Mouse (Mus musculus) embryonic facial prominence, embryonic 10.5 days (tissue): ENCODE measurements at regions not wholly inside any gene's neighbourhood (a gene's known extent, or its start where the extent isn't known, plus 50 kb on each side); places are given as distances from the start of the nearest gene placed in this dataset.

Experiments
- DNase-seq: peaks from one replicate; pipeline ENCODE4 v3.0.0-alpha.2; 2017; ENCODE audit warnings: low spot score
- H3K27ac ChIP-seq: fragments of 300-500 bp; sonication (generic); replicated peaks from 2 replicates; pipeline ENCODE4 v1.5.1; 2016; ENCODE audit warnings: mild to moderate bottlenecking
- H3K27me3 ChIP-seq: fragments of 300-500 bp; sonication (generic); replicated peaks from 2 replicates; pipeline ENCODE4 v1.6.1; 2016; ENCODE audit warnings: low read depth, mild to moderate bottlenecking; ENCODE audit not compliant: poor library complexity, severe bottlenecking
- H3K36me3 ChIP-seq: fragments of 300-500 bp; sonication (generic); replicated peaks from 2 replicates; pipeline ENCODE4 v1.6.1; 2016; ENCODE audit warnings: mild to moderate bottlenecking, moderate library complexity
- H3K4me1 ChIP-seq: fragments of 300-500 bp; sonication (generic); 2 replicates; pipeline ENCODE4 v1.6.1; 2016
- H3K4me3 ChIP-seq: fragments of 300-500 bp; sonication (generic); 2 replicates; pipeline ENCODE4 v1.5.1; 2016; ENCODE audit warnings: mild to moderate bottlenecking, moderate library complexity
- H3K9me3 ChIP-seq: fragments of 300-500 bp; sonication (generic); 2 replicates; pipeline ENCODE4 v1.6.1; 2016; ENCODE audit warnings: mild to moderate bottlenecking
- WGBS: fragments of 180-500 bp; shearing (Covaris S2); methylation state at CpG from one replicate; pipeline ENCODE4 v1.1.7; 2016; 5-methylcytosine and 5-hydroxymethylcytosine counted together

- no peaks in the 10 kb centered on the region for H3K36me3 ChIP-seq
- H3K27me3 ChIP-seq: no peaks in the 10 kb centered on the region
- H3K9me3 ChIP-seq: no peaks in the 10 kb centered on the region
- no peak for DNase-seq
- no peak overlapping the region for H3K27ac ChIP-seq
- no peak overlapping the region for H3K4me3 ChIP-seq
- peaks cover 5% of the 10 kb centered on the region; the same call in 1 of the 2 replicates for H3K4me1 ChIP-seq
- 72% methylated on average over 3 of the region's 3 CpGs for WGBS
Observed at GRCm38 (mm10) chr3:60884027-60884426, 118.6 kb upstream of the P2ry1 start.

GRCm38 (mm10) chr3:60889191-60889861 lies 113.3 kb upstream of the P2ry1 start:
- H3K4me3 ChIP-seq: no peak overlapping the region

DNA sequence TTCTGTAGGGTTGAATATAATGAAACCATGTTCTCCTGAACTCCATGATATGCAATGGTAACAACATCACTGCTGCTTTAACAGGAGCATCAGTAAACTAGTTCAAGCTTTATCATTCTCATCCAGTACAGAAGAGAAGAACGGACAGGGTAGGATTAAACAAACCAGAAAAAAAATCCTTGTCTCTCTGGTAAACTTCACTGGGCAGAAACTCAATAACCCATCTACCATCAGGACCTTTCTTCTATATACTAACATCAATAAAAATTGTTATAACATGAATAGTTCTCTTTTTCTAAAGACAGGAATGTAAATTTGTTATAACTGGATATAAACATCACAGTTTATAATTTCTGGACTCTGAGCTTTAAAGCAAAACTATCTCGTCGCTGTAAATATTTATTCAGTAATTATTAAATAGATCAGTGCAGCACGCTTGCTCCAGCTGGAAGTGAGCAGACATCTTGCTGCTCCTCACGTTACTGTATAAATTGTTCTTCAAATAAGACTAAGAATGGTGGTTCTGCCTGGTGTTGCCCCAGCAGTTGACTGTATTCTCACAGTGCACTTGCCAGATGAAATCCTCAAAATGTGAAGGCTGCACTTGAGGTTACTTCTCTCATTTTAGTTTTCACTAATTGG lies 104.8 kb upstream of the P2ry1 start:
- no peaks in the 10 kb centered on the region for H3K27me3 ChIP-seq
- H3K36me3 ChIP-seq: no peaks in the 10 kb centered on the region
- no peak overlapping the region for H3K4me3 ChIP-seq
- H3K27ac ChIP-seq: no peak overlapping the region
- no peaks in the 10 kb centered on the region for H3K9me3 ChIP-seq
- 88% methylated on average over 5 of the region's 5 CpGs for WGBS
- no peak for DNase-seq
- H3K4me1 ChIP-seq: no peaks in the 10 kb centered on the region

More at GRCm38 (mm10) chr3:60889191-60889861, 113.3 kb upstream of the P2ry1 start:
- Histone ChIP-seq H3K9me3 (no peaks in the 10 kb centered on the region), H3K27ac (no peak overlapping the region), H3K27me3 (no peaks in the 10 kb centered on the region), H3K4me1 (no peaks in the 10 kb centered on the region), H3K36me3 (no peaks in the 10 kb centered on the region)
- WGBS: 93% methylated on average over 4 of the region's 4 CpGs
- DNase-seq: no peak

GRCm38 (mm10) chr3:60898720-60899119 lies 103.9 kb upstream of the P2ry1 start:
- no peak overlapping the region for H3K4me3 ChIP-seq
- no peaks in the 10 kb centered on the region for H3K9me3 ChIP-seq
- H3K4me1 ChIP-seq: no peaks in the 10 kb centered on the region
- H3K27ac ChIP-seq: no peak overlapping the region
- no peaks in the 10 kb centered on the region for H3K27me3 ChIP-seq
- H3K36me3 ChIP-seq: no peaks in the 10 kb centered on the region
- no peak for DNase-seq
- WGBS: 67% methylated on average over 1 of the region's 1 CpGs

DNA sequence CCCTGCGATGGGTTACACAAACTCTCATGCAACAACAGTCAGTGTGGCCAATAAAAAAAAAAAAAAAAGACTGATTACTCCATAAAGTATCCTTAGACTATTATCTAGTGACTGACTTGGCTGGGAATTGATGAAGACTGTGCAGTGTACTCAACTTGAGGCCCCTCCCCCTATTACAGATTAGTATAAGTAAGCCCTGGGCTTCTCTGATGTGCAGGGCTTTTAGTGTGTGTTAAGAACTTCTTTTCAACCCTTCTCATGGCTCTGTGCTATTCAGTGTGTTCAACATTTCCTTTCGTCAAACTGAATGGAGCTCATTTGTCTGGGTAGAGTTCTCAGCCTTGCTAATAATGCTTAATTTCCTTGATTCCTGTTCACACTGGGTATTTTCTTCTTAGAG lies 101.0 kb upstream of the P2ry1 start:
- no peaks in the 10 kb centered on the region for H3K4me1 ChIP-seq
- H3K27me3 ChIP-seq: no peaks in the 10 kb centered on the region
- H3K4me3 ChIP-seq: no peak overlapping the region
- no peak for DNase-seq
- no peak overlapping the region for H3K27ac ChIP-seq
- no peaks in the 10 kb centered on the region for H3K36me3 ChIP-seq
- no peaks in the 10 kb centered on the region for H3K9me3 ChIP-seq
- 87% methylated on average over 2 of the region's 2 CpGs for WGBS

GRCm38 (mm10) chr3:60916411-60916810 lies 86.2 kb upstream of the P2ry1 start:
- no peaks in the 10 kb centered on the region for H3K9me3 ChIP-seq
- no peaks in the 10 kb centered on the region for H3K27me3 ChIP-seq
- no peak overlapping the region for H3K4me3 ChIP-seq
- DNase-seq: no peak
- 41% methylated on average over 1 of the region's 1 CpGs for WGBS
- H3K4me1 ChIP-seq: no peaks in the 10 kb centered on the region
- no peaks in the 10 kb centered on the region for H3K36me3 ChIP-seq
- no peak overlapping the region for H3K27ac ChIP-seq

DNA sequence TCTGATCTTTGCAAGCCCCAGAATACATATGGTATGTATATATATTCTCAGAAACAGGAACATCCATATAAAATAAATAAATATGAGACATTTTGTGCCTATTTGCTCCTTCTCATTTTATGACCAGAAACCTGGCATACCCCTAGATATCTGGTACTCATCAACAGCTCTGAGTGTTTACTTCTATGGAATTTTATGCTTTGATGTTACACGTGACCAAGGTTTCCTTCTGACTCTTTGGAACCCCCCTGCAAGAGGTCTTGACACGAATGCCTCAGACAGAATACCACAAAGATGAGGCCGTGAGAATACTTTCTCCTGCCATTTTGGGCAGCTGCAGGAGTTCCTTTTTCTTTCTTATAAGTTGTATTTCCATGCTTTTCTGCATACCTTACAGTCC lies 85.3 kb upstream of the P2ry1 start:
- H3K27ac ChIP-seq: no peak overlapping the region
- DNase-seq: no peak
- no peaks in the 10 kb centered on the region for H3K9me3 ChIP-seq
- WGBS: 58% methylated on average over 3 of the region's 3 CpGs
- no peaks in the 10 kb centered on the region for H3K36me3 ChIP-seq
- no peaks in the 10 kb centered on the region for H3K4me1 ChIP-seq
- H3K4me3 ChIP-seq: no peak overlapping the region
- no peaks in the 10 kb centered on the region for H3K27me3 ChIP-seq

GRCm38 (mm10) chr3:60926024-60926547 lies 76.5 kb upstream of the P2ry1 start:
- 91% methylated on average over 9 of the region's 9 CpGs for WGBS
- no peaks in the 10 kb centered on the region for H3K9me3 ChIP-seq
- H3K27ac ChIP-seq: no peak overlapping the region

DNA sequence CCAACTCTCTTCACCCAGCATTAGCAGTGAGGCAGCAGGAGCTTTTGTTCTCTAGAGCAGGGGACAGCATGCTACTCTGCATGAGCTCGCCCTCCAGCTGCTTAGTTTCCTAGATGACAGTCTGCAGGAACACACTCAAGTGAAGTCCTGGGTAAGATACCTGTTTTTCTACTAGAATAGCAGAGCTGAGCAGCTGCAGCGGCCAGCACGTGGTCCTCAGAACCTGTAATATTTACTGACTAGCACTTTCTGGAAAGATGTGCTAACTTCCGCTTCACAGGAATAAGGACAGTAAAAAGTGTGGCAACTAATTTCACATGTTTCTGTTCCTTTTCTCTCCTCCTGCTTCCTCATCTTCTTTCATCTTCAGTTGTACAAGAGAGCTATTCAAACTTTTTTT lies 73.7 kb upstream of the P2ry1 start:
- DNase-seq: no peak
- WGBS: 39% methylated on average over 4 of the region's 4 CpGs
- Histone ChIP-seq H3K4me3 (no peak overlapping the region), H3K4me1 (no peaks in the 10 kb centered on the region), H3K27ac (no peak overlapping the region), H3K36me3 (no peaks in the 10 kb centered on the region), H3K9me3 (no peaks in the 10 kb centered on the region), H3K27me3 (no peaks in the 10 kb centered on the region)

More at GRCm38 (mm10) chr3:60926024-60926547, 76.5 kb upstream of the P2ry1 start:
- Histone ChIP-seq H3K36me3 (no peaks in the 10 kb centered on the region), H3K27me3 (no peaks in the 10 kb centered on the region), H3K4me3 (no peak overlapping the region), H3K4me1 (no peaks in the 10 kb centered on the region)
- no peak for DNase-seq

GRCm38 (mm10) chr3:60934492-60934891 lies 68.1 kb upstream of the P2ry1 start:
- H3K9me3 ChIP-seq: no peaks in the 10 kb centered on the region
- no peak for DNase-seq
- H3K4me1 ChIP-seq: no peaks in the 10 kb centered on the region
- no peaks in the 10 kb centered on the region for H3K36me3 ChIP-seq
- H3K27ac ChIP-seq: no peak overlapping the region
- WGBS: 86% methylated on average over 1 of the region's 1 CpGs
- no peak overlapping the region for H3K4me3 ChIP-seq
- H3K27me3 ChIP-seq: no peaks in the 10 kb centered on the region

GRCm38 (mm10) chr3:60941451-60941850 lies 61.1 kb upstream of the P2ry1 start:
- Histone ChIP-seq H3K4me3 (no peak overlapping the region), H3K36me3 (no peaks in the 10 kb centered on the region), H3K27me3 (no peaks in the 10 kb centered on the region), H3K9me3 (no peaks in the 10 kb centered on the region), H3K27ac (no peak overlapping the region), H3K4me1 (no peaks in the 10 kb centered on the region)
- WGBS: 77% methylated on average over 2 of the region's 2 CpGs
- no peak for DNase-seq

DNA sequence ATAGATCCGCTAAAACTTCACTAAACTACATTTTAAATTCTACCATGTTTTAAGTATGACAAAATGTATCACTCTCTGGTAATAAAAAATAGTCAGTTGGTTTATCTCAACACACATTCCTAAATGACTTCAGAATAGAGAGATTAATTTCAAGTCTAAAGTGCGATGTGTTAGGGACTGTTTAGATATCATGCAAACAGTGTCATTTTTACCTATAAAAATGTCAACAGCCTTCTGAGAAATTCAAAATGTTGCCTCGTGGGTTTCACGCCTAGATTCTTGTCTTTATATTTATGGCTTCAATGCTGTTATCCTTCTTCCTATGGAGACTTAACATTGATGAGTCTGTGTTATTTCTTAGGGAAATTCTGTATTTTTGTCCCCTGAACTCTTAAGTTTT lies 53.7 kb upstream of the P2ry1 start:
- Histone ChIP-seq H3K27me3 (no peaks in the 10 kb centered on the region), H3K9me3 (no peaks in the 10 kb centered on the region), H3K27ac (no peak overlapping the region), H3K4me1 (no peaks in the 10 kb centered on the region), H3K4me3 (no peak overlapping the region), H3K36me3 (no peaks in the 10 kb centered on the region)
- DNase-seq: no peak
- WGBS: 85% methylated on average over 4 of the region's 4 CpGs
